14 mouse cellular contexts compared by ENCODE assay signal in the genomic region with DNA sequence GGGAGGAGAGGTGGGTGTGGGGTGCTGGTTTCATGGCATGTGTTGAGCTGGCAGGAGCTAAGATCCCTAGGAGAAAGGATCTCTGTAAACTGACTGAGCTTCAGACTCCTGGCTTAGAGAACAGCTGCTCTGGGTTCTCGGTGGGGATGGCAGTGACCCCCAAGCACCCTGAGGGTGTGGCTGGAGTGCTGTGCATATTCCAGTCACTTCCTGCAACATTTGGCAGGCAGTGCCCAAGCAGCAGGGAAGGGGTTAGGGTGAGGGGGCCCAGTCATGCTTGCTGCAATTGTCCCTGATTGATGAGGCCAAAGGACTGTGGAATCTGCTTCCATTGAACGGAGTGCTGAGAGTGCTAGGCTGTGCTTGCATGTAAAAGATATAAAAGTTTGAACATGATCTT.
DNase-seq lines count a peak whose midpoint lies in the region; ATAC-seq lines count a peak whose summit lies in the region.
"Had no signal": no experiment of that assay in that cellular context is flagged by ENCODE, and none has a peak within 500 bp of the region (broad histone marks: within the 10 kb centered on the region; RNA-seq: fewer than 3 reads in every experiment).

No protein-coding gene starts in this region.

- peak; percentile 72 for DNase-seq in embryo, embryonic 10.5 days (ENCODE audit: low spot score)
- DNase-seq in embryonic facial prominence, embryonic 11.5 days (ENCODE audit: low spot score), result no peak
- DNase-seq in midbrain, embryonic 14.5 days, result peak; percentile 41
- no peak for DNase-seq in MN1 (ENCODE audit: low spot score)
- no peak for DNase-seq in gastrocnemius, postnatal 25 days
- DNase-seq in heart, adult 8-10 months (ENCODE audit: low spot score), result no peak
- DNase-seq: adrenal gland, postnatal 14 days; cerebellum, postnatal 25 days; gastrocnemius, postnatal 10 days; heart, postnatal 14 days; kidney, postnatal 14 days; liver had no signal

- no peak overlapping the region for H3K4me3 ChIP-seq in embryonic facial prominence, embryonic 11.5 days (ENCODE audit: low read depth, low read length)
- H3K4me3 ChIP-seq in hindbrain, embryonic 13.5 days, result no peak overlapping the region
- H3K4me3 ChIP-seq in midbrain, embryonic 14.5 days (replicated peaks; ENCODE audit: low read depth, low read length), result no peak overlapping the region
- H3K4me3 ChIP-seq: myocyte had no signal

- ATAC-seq in embryonic facial prominence, embryonic 11.5 days (replicated peaks; ENCODE audit: insufficient number of reproducible peaks, low FRiP score, low TSS enrichment, low read depth), result no peak
- ATAC-seq in hindbrain, embryonic 13.5 days (ENCODE audit: low FRiP score), result peak; percentile 75
- no peak; the same call in 1 of the 2 replicates for ATAC-seq in midbrain, embryonic 14.5 days (ENCODE audit: low FRiP score, low TSS enrichment)

- no peak overlapping the region for H3K4me2 ChIP-seq in embryonic facial prominence, embryonic 11.5 days (ENCODE audit: low read depth, low read length)
- no peak overlapping the region for H3K4me2 ChIP-seq in hindbrain, embryonic 13.5 days
- H3K4me2 ChIP-seq in midbrain, embryonic 14.5 days (ENCODE audit: low read length), result no peak overlapping the region

- 0% methylated on average over 2 of the region's 2 CpGs for WGBS in embryonic facial prominence, embryonic 11.5 days
- 0% methylated on average over 2 of the region's 2 CpGs for WGBS in hindbrain, embryonic 13.5 days
- 10% methylated on average over 2 of the region's 2 CpGs for WGBS in midbrain, embryonic 14.5 days

- no peak overlapping the region; the same call in 1 of the 2 replicates for H3K27ac ChIP-seq in embryonic facial prominence, embryonic 11.5 days (replicated peaks; ENCODE audit: low read depth, low read length)
- H3K27ac ChIP-seq in hindbrain, embryonic 13.5 days, result peak overlapping the region; percentile 30; the same call in 1 of the 2 replicates
- no peak overlapping the region for H3K27ac ChIP-seq in midbrain, embryonic 14.5 days (replicated peaks; ENCODE audit: low read depth, low read length)

- H3K4me1 ChIP-seq in embryonic facial prominence, embryonic 11.5 days (ENCODE audit: control insufficient read depth, insufficient read depth, low read length), result peaks cover 9% of the 10 kb centered on the region
- peaks cover 39% of the 10 kb centered on the region for H3K4me1 ChIP-seq in hindbrain, embryonic 13.5 days (replicated peaks)
- H3K4me1 ChIP-seq in midbrain, embryonic 14.5 days (ENCODE audit: control insufficient read depth, insufficient read depth, low read length), result peaks cover 35% of the 10 kb centered on the region

- H3K36me3 ChIP-seq in embryonic facial prominence, embryonic 11.5 days (replicated peaks; ENCODE audit: control insufficient read depth, insufficient read depth, low read depth, low read length), result no peaks in the 10 kb centered on the region
- no peaks in the 10 kb centered on the region for H3K36me3 ChIP-seq in hindbrain, embryonic 13.5 days
- no peaks in the 10 kb centered on the region for H3K36me3 ChIP-seq in midbrain, embryonic 14.5 days (ENCODE audit: control insufficient read depth, insufficient read depth, low read length)

- H3K9ac ChIP-seq in embryonic facial prominence, embryonic 11.5 days (replicated peaks; ENCODE audit: low read length), result 0 out of 2 replicates have a peak overlapping the region, but pooled peaks have one; percentile 11
- H3K9ac ChIP-seq in hindbrain, embryonic 13.5 days, result no peak overlapping the region
- no peak overlapping the region for H3K9ac ChIP-seq in midbrain, embryonic 14.5 days (replicated peaks; ENCODE audit: low read length)

- H3K27me3 ChIP-seq in embryonic facial prominence, embryonic 11.5 days (ENCODE audit: control insufficient read depth, insufficient read depth, low read length), result no peaks in the 10 kb centered on the region
- H3K27me3 ChIP-seq in hindbrain, embryonic 13.5 days, result no peaks in the 10 kb centered on the region
- no peaks in the 10 kb centered on the region for H3K27me3 ChIP-seq in midbrain, embryonic 14.5 days (ENCODE audit: control insufficient read depth, insufficient read depth, low read length)

- H3K9me3 ChIP-seq in embryonic facial prominence, embryonic 11.5 days (replicated peaks; ENCODE audit: control insufficient read depth, low read length), result no peaks in the 10 kb centered on the region
- no peaks in the 10 kb centered on the region for H3K9me3 ChIP-seq in hindbrain, embryonic 13.5 days
- no peaks in the 10 kb centered on the region for H3K9me3 ChIP-seq in midbrain, embryonic 14.5 days (ENCODE audit: control insufficient read depth, low read length)

Comparison
In these comparisons a context has a peak if more than half of its experiments do, and no peak if none do; other contexts are left out.
1. DNase-seq: peak in embryo, embryonic 10.5 days (single experiment) and midbrain, embryonic 14.5 days (single experiment); none in embryonic facial prominence, embryonic 11.5 days (single experiment), MN1 (single experiment), gastrocnemius, postnatal 25 days (single experiment) and heart, adult 8-10 months (single experiment).